Mouse (Mus musculus) intestine, embryonic 14.5 days (tissue): Measurements from ENCODE around the gene Adamts18. TPM values are rescaled to one million over a fixed set of nuclear protein-coding genes. Genes with fewer than 3 reads are reported as not detected.
A peak's percentile ranks its signal among the peaks of the same experiment; 100 is the strongest.

Experiments used
- ATAC-seq: fragments of 200-750 bp; cut with Nextera tagmentation; replicated peaks from 2 replicates; pipeline ENCODE4 v1.8.0; 2017; ENCODE audit warnings: low read depth, moderate number of reproducible peaks, moderate TSS enrichment, moderate library complexity; ENCODE audit not compliant: low FRiP score, low TSS enrichment
- DNase-seq: peaks from one replicate; pipeline ENCODE4 v3.0.0-alpha.2; 2018; ENCODE audit warnings: low spot score
- H3K27ac ChIP-seq: fragments of 300-500 bp; sonication (generic); 2 replicates; pipeline ENCODE4 v1.5.1; 2014; ENCODE audit warnings: low read depth, mild to moderate bottlenecking, control low read depth
- H3K27me3 ChIP-seq: fragments of 300-500 bp; sonication (generic); replicated peaks from 2 replicates; pipeline ENCODE4 v1.6.1; 2014; ENCODE audit warnings: low read length, control low read depth; ENCODE audit not compliant: control insufficient read depth, insufficient read depth
- H3K36me3 ChIP-seq: fragments of 300-500 bp; sonication (generic); 2 replicates; pipeline ENCODE4 v1.6.1; 2014; ENCODE audit warnings: low read length, control low read depth; ENCODE audit not compliant: control insufficient read depth, insufficient read depth
- H3K4me1 ChIP-seq: fragments of 300-500 bp; sonication (generic); replicated peaks from 2 replicates; pipeline ENCODE4 v1.6.1; 2014; ENCODE audit warnings: low read length, control low read depth, mixed read lengths; ENCODE audit not compliant: control insufficient read depth, insufficient read depth
- H3K4me2 ChIP-seq: fragments of 300-500 bp; sonication (generic); 2 replicates; pipeline ENCODE4 v1.6.1; 2014; ENCODE audit warnings: low read length
- H3K4me3 ChIP-seq: fragments of 300-500 bp; sonication (generic); 2 replicates; pipeline ENCODE4 v1.5.1; 2014; ENCODE audit warnings: low read depth, low read length, control low read depth, mixed read lengths
- H3K9ac ChIP-seq: fragments of 300-500 bp; sonication (generic); 2 replicates; pipeline ENCODE4 v1.6.1; 2014; ENCODE audit warnings: mild to moderate bottlenecking, low read length
- H3K9me3 ChIP-seq: fragments of 300-500 bp; sonication (generic); 2 replicates; pipeline ENCODE4 v1.6.1; 2016; ENCODE audit warnings: low read length, control low read depth; ENCODE audit not compliant: control insufficient read depth
- WGBS: fragments of 180-500 bp; shearing (Covaris S2); extraction: QIAGEN DNeasy Blood & Tissue Kit; methylation state at CpG from one replicate; pipeline ENCODE4 v1.1.7; 2014; 5-methylcytosine and 5-hydroxymethylcytosine counted together
- polyA plus RNA-seq: library from polyadenylated mRNA; unstranded; fragments of >200 nt; fragmentation: Nextera tagmentation; extraction: Ambion mirVana; gene quantifications from 2 replicates; pipeline ENCODE4 v1.2.1, GENCODE M21; 2014

Adamts18 gene
- polyA plus RNA-seq, 1 experiment from 2014 or later = 0.58 TPM

DNA sequence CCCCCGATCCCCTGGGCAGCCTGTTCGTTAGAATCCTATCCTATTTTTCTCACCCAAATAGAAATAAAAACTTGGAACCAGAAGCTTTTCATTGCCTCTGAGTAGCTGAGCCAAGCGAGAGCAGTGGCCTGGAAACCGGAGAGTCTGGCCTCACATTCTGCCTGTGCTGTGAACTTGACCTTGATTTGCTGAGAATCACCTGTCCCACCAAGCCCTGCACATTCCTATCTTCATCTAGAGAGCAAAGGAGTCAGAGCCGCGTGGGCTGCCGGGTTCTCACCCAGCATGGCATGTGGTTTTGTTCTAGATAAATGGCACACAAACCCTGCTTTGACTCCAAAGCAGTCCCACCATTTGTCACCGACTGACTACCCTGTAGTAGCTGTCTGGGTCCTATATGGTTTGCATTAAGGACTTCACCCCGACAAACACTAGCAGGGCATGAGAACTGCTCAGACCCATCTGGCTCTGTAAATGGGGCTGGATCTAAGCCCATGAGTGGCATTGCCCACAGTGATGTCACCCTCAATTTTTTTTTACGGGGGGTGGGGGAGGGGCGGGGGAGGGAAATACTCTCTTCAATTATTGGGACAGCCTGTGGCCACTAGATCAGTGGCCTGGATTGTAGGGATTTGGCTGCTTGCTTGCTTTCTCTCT is 175.8 kb downstream of the Adamts18 start:
- Histone ChIP-seq H3K4me2 (no peak overlapping the region), H3K9ac (no peak overlapping the region), H3K36me3 (no peaks in the 10 kb centered on the region), H3K4me3 (no peak overlapping the region), H3K4me1 (no peaks in the 10 kb centered on the region), H3K27me3 (no peaks in the 10 kb centered on the region), H3K9me3 (no peaks in the 10 kb centered on the region), H3K27ac (no peak overlapping the region)
- no peak for ATAC-seq
- 80% methylated on average over 11 of the region's 11 CpGs for WGBS
- no peak for DNase-seq

DNA sequence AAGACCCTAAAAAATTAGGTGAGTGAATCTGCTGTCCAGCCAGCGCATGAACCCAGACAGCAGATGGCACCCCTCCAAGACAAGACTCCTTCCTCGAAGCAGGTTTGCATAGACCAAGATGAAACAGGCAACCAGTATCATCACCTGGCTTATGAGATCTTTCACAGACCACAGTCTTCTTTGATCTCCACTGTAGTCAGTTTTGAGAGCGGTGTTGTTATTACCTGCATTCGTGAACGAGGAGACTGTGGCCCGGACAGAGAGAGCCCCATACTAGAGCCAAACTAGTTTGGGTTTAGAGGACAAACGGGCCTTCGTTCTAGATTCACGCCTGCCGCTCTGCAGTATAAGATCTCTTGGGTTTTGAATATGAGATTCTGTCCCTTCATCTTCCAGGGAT is 178.6 kb downstream of the Adamts18 start:
- no peaks in the 10 kb centered on the region for H3K36me3 ChIP-seq
- no peaks in the 10 kb centered on the region for H3K9me3 ChIP-seq
- no peak overlapping the region for H3K4me2 ChIP-seq
- no peaks in the 10 kb centered on the region for H3K4me1 ChIP-seq
- WGBS = 65% methylated on average over 10 of the region's 10 CpGs
- DNase-seq = no peak
- no peak overlapping the region for H3K4me3 ChIP-seq
- no peaks in the 10 kb centered on the region for H3K27me3 ChIP-seq
- no peak overlapping the region for H3K9ac ChIP-seq
- no peak for ATAC-seq
- H3K27ac ChIP-seq = no peak overlapping the region

DNA sequence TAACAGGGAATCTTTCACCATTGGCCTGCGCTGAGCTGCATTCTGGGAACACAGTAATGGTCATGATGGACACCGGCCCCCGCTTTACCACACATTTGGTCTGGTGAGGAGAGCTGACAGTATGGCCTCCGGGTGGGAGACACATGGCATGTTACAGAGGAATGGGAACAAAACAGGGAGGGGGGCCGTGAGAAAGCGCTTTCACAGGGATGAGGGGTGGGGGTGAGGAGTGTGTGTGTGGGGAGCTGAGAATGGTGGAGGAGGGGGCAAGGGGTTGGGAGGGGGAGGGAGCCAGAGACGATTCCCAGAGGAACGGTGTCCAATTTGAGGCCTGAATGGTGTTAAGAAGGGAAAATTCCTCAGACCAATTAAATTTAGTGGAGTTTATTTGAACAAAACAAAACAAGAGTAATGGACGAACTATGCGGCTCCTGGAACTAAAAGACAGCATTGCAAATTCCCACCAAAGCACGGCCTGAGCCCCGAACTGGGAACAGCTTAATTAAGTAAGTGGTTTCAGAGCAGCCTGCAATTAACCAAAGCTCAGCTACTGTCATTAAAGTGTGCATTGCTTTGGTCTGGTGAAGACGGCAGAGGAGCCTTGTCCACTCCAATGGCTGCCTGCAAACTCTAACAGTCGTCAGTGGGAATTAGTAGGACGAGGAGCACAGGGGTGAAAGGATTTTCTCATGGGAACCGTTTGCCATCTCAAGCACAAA is 181.7 kb downstream of the Adamts18 start:
- ATAC-seq (no peak), DNase-seq (no peak)
- no peaks in the 10 kb centered on the region for H3K4me1 ChIP-seq
- 55% methylated on average over 16 of the region's 16 CpGs for WGBS
- H3K9ac ChIP-seq = no peak overlapping the region
- no peaks in the 10 kb centered on the region for H3K36me3 ChIP-seq
- H3K4me2 ChIP-seq = no peak overlapping the region
- no peak overlapping the region for H3K4me3 ChIP-seq
- no peaks in the 10 kb centered on the region for H3K27me3 ChIP-seq
- no peak overlapping the region for H3K27ac ChIP-seq
- H3K9me3 ChIP-seq = no peaks in the 10 kb centered on the region

DNA sequence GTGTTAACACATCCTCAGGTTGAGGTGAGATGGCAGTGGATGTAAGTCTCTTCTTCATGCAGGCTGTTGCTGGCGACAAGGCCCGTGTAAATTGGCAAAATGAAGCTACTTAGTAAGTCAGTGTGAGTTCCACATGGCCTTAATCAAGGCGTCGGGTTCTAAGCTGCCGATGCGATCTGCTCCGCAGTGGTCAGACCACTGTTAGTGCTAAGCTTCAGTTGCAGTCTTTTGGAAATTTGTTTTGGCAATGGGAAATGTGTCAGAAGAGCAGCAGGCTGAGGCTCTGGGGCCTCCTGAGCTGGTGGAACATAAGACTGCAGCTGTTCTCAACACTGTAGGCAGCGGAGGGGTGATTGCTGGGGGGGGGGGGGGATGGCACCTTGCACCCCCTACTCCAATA is 182.6 kb downstream of the Adamts18 start:
- no peak overlapping the region for H3K9ac ChIP-seq
- WGBS = 66% methylated on average over 8 of the region's 8 CpGs
- no peak overlapping the region for H3K4me3 ChIP-seq
- DNase-seq = no peak
- H3K27ac ChIP-seq = no peak overlapping the region
- H3K4me2 ChIP-seq = no peak overlapping the region
- H3K27me3 ChIP-seq = no peaks in the 10 kb centered on the region
- H3K36me3 ChIP-seq = no peaks in the 10 kb centered on the region
- no peak for ATAC-seq
- no peaks in the 10 kb centered on the region for H3K9me3 ChIP-seq
- no peaks in the 10 kb centered on the region for H3K4me1 ChIP-seq

DNA sequence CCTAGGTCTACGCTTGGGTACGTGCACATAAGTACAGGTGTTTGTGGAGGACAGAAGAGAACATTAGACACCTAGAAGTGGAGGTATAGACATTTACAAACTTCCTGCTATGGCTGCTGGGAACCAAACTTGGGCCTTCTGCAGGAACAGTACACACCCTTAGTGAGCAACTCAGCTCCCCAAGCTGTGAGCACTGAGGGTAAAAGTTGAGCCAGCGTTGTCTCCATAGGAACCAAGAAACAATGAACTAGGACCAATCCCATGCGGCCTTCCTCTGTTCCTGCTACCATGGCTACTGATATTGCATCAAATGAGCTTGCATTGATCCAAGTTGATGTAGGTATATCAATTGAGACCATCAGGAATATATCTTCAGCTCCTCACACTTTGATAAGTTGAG is 183.5 kb downstream of the Adamts18 start:
- H3K27me3 ChIP-seq = no peaks in the 10 kb centered on the region
- no peak for DNase-seq
- no peaks in the 10 kb centered on the region for H3K9me3 ChIP-seq
- WGBS = 69% methylated on average over 4 of the region's 4 CpGs
- no peak overlapping the region for H3K4me2 ChIP-seq
- no peaks in the 10 kb centered on the region for H3K36me3 ChIP-seq
- H3K27ac ChIP-seq = no peak overlapping the region
- H3K9ac ChIP-seq = no peak overlapping the region
- no peak overlapping the region for H3K4me3 ChIP-seq
- H3K4me1 ChIP-seq = no peaks in the 10 kb centered on the region
- ATAC-seq = no peak

DNA sequence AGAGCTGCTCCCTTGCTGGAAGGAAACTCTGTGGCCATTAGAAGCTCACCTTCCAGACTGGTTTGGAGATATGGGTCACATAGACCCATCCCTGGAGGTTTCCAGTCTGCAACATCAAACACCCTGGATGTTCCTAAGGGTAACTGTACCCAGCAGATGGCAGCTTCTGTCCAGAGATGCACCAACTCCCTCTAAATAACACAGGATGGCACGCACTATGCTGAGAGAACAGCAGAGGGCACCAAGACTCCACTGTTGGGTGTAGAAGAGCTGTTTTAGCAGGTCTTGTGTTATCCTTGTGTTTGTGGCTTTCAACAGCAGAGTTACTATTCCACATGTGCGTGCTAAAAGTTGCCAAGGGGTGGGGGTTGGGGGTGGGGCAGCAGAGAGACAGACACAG is 184.0 kb downstream of the Adamts18 start:
- Histone ChIP-seq H3K27ac (no peak overlapping the region), H3K9me3 (no peaks in the 10 kb centered on the region), H3K4me2 (no peak overlapping the region), H3K9ac (no peak overlapping the region), H3K4me3 (no peak overlapping the region), H3K4me1 (no peaks in the 10 kb centered on the region), H3K27me3 (no peaks in the 10 kb centered on the region), H3K36me3 (no peaks in the 10 kb centered on the region)
- WGBS = 7% methylated on average over 2 of the region's 2 CpGs
- DNase-seq = peak; percentile 84
- ATAC-seq = peak; percentile 76; the same call in 1 of the 2 replicates

DNA sequence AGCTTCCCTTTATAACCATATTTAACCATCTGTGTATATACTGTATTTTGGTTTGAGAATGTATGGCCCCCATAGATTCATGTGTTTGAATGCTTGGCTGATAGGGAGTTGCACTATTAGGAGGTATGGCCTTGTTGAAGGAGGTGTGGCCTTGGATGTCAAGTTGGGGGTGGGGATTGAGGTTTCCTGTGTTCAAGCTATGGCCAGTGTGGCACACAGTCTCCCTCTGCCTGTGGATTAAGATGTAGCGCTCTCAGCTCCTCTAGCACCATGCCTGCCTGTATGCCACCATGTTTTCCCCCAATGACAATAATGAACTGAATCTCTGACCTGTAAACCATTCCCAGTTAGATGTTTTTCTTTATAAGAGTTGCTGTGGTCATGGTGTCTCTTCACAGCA is 188.4 kb downstream of the Adamts18 start:
- Histone ChIP-seq H3K4me2 (no peak overlapping the region), H3K36me3 (no peaks in the 10 kb centered on the region), H3K27me3 (no peaks in the 10 kb centered on the region), H3K9ac (no peak overlapping the region), H3K27ac (no peak overlapping the region), H3K4me1 (no peaks in the 10 kb centered on the region), H3K9me3 (no peaks in the 10 kb centered on the region), H3K4me3 (no peak overlapping the region)
- ATAC-seq (no peak), DNase-seq (no peak)
- WGBS = 96% methylated on average over 1 of the region's 1 CpGs

DNA sequence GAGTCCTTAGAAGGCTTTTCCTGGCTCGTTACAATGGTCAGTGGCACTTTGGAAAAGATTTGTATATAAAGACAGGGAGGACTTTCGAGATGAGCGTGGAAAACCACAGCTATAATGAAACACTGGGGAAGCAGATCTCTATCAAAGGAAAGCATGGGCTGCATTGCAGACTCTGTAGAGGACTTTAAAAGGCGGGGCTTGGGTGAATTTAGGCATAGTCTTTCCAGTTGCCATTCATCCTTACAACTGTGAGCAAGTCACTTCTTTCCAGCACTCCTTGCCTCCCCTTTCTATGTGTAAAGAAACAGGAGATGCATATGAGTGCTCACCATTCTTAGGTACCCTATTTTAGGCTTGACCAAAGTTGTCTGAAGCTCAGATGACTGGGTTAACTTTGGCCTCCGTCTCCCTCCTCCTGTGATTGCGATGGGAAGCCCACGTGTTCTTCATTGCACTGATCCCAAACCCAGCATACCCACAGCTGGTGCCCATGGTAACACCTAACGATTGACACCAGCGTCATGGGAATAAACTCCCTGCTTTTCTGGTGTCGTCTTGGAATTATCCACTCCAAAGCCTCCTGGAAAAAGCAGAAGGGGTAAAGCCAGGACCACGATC is 191.7 kb downstream of the Adamts18 start:
- DNase-seq (no peak), ATAC-seq (no peak)
- Histone ChIP-seq H3K9ac (no peak overlapping the region), H3K4me3 (no peak overlapping the region), H3K27me3 (no peaks in the 10 kb centered on the region), H3K27ac (no peak overlapping the region), H3K9me3 (no peaks in the 10 kb centered on the region), H3K4me2 (no peak overlapping the region), H3K4me1 (no peaks in the 10 kb centered on the region), H3K36me3 (no peaks in the 10 kb centered on the region)
- WGBS = 83% methylated on average over 11 of the region's 11 CpGs
